1 mouse cellular context compared by ENCODE assay signal in genomic region chrX:37126671-37127358, GRCm38 (mm10).
TF ChIP-seq lines count a peak whose summit lies in the region.

TSS of gene Nkap (plus strand) at chrX:37126795.

TF ChIP-seq in CH12.LX, 34 proteins besides CTCF, POLR2A, EP300 and RAD21 (continued from another document):
- TF ChIP-seq KAT2A (IDR thresholded peaks at IDR 0.05; ENCODE audit: insufficient replicate concordance, low read length) (peak; percentile 74; the same call in 1 of the 2 replicates), TBP (conservative IDR thresholded peaks at IDR 0.05; ENCODE audit: low read depth, low read length) (peak; percentile 91), MAFK (IDR thresholded peaks at IDR 0.05; ENCODE audit: insufficient replicate concordance, low read length) (no peak), MEF2A (IDR thresholded peaks at IDR 0.05; ENCODE audit: borderline replicate concordance, low read depth, low read length) (peak; percentile 57), E2F4 (IDR thresholded peaks at IDR 0.05; ENCODE audit: insufficient replicate concordance, low read depth, low read length) (peak; percentile 82; the same call in 1 of the 2 replicates), SMC3 (IDR thresholded peaks at IDR 0.05; ENCODE audit: low read depth, low read length) (no peak), MAZ (IDR thresholded peaks at IDR 0.05; ENCODE audit: low read depth, low read length) (no peak), ZMIZ1 (IDR thresholded peaks at IDR 0.05; ENCODE audit: low read depth, low read length) (0 out of 2 replicates have a peak, but pooled peaks have one; percentile 37), RCOR1 (conservative IDR thresholded peaks at IDR 0.05; ENCODE audit: low read depth, low read length) (no peak), MYC (IDR thresholded peaks at IDR 0.05; ENCODE audit: low read depth, low read length) (0 out of 2 replicates have a peak, but pooled peaks have one; percentile 16), BHLHE40 (IDR thresholded peaks at IDR 0.05; ENCODE audit: low read depth, low read length) (no peak), NRF1 (IDR thresholded peaks at IDR 0.05; ENCODE audit: low read depth, low read length) (0 out of 2 replicates have a peak, but pooled peaks have one; percentile 29), PAX5 (IDR thresholded peaks at IDR 0.05; ENCODE audit: low read length) (no peak), ZC3H11A (IDR thresholded peaks at IDR 0.05; ENCODE audit: low read depth, low read length) (no peak), HCFC1 (IDR thresholded peaks at IDR 0.05; ENCODE audit: low read depth, low read length) (peak; percentile 89), CHD1 (IDR thresholded peaks at IDR 0.05; ENCODE audit: low read depth, low read length) (0 out of 2 replicates have a peak, but pooled peaks have one; percentile 41), TCF12 (IDR thresholded peaks at IDR 0.05; ENCODE audit: low read depth, low read length) (peak; percentile 72), MXI1 (IDR thresholded peaks at IDR 0.05; ENCODE audit: low read depth, low read length) (peak; percentile 45; the same call in 1 of the 2 replicates), MAX (IDR thresholded peaks at IDR 0.05; ENCODE audit: low read length) (peak; percentile 29; the same call in 1 of the 2 replicates)
